ENCODE assay signal across 15 mouse cellular contexts in genomic region chr4:120291106-120291822, GRCm38 (mm10). TPM values are rescaled to one million over a fixed set of nuclear protein-coding genes. Genes with fewer than 3 reads are reported as not detected.
DNase-seq lines count a peak whose midpoint lies in the region; ATAC-seq lines count a peak whose summit lies in the region.
"Had no signal": no experiment of that assay in that cellular context is flagged by ENCODE, and none has a peak within 500 bp of the region (broad histone marks: within the 10 kb centered on the region; RNA-seq: fewer than 3 reads in every experiment).

No protein-coding gene starts in this region.

- intact Hi-C loops in heart, postnatal 25 days (cut with DNase I) = no loop called here

- H3K27ac ChIP-seq in forebrain, embryonic 13.5 days = no peak overlapping the region
- H3K27ac ChIP-seq: embryonic facial prominence, embryonic 12.5 days; forebrain, embryonic 12.5 days; heart, embryonic 13.5 days; kidney, postnatal 0 days; liver, embryonic 15.5 days had no signal

- peak; percentile 67 to 80 for DNase-seq in cerebellum, postnatal 10 days
- DNase-seq in cerebellum, adult 18-20 months = no peak
- DNase-seq in urinary bladder, postnatal 14 days (ENCODE audit: low spot score) = peak; percentile 29
- no peak for DNase-seq in urinary bladder, adult 2 months (ENCODE audit: low spot score)
- DNase-seq in heart, postnatal 25 days (ENCODE audit: low spot score) = peak; percentile 58
- DNase-seq in retina, embryonic 14.5 days (ENCODE audit: low spot score) = no peak
- DNase-seq: B cell, adult 2 months; cerebellum, adult 9-11 months had no signal

- H3K9ac ChIP-seq in forebrain, embryonic 13.5 days = no peak overlapping the region
- H3K9ac ChIP-seq: embryonic facial prominence, embryonic 12.5 days; forebrain, embryonic 12.5 days; liver, embryonic 15.5 days had no signal

- H3K9me3 ChIP-seq in forebrain, embryonic 13.5 days (replicated peaks) = no peaks in the 10 kb centered on the region
- H3K9me3 ChIP-seq: embryonic facial prominence, embryonic 12.5 days; forebrain, embryonic 12.5 days; heart, embryonic 13.5 days; liver, embryonic 15.5 days had no signal

- H3K27me3 ChIP-seq in forebrain, embryonic 13.5 days = peaks cover 14% of the 10 kb centered on the region

- peaks cover 23% of the 10 kb centered on the region for H3K4me1 ChIP-seq in forebrain, embryonic 13.5 days

- no peak for ATAC-seq in megakaryocyte progenitor cell, adult 5-6 weeks (replicated peaks; ENCODE audit: poor library complexity)
- ATAC-seq in forebrain, embryonic 13.5 days = no peak

- no peak overlapping the region for H3K4me2 ChIP-seq in forebrain, embryonic 13.5 days
- H3K4me2 ChIP-seq: embryonic facial prominence, embryonic 12.5 days; forebrain, embryonic 12.5 days; heart, embryonic 13.5 days; liver, embryonic 15.5 days had no signal

- no peak overlapping the region for H3K4me3 ChIP-seq in forebrain, embryonic 13.5 days
- H3K4me3 ChIP-seq: embryonic facial prominence, embryonic 12.5 days; forebrain, embryonic 12.5 days; heart, embryonic 13.5 days; liver, embryonic 15.5 days had no signal

- 79% methylated on average over 11 of the region's 11 CpGs for WGBS in forebrain, embryonic 13.5 days

- no peaks in the 10 kb centered on the region for H3K36me3 ChIP-seq in forebrain, embryonic 13.5 days (ENCODE audit: poor library complexity, severe bottlenecking)
- H3K36me3 ChIP-seq: embryonic facial prominence, embryonic 12.5 days; forebrain, embryonic 12.5 days; heart, embryonic 13.5 days; liver, embryonic 15.5 days had no signal

RNA-seq across cellular contexts. Expression of gene Foxo6, which starts 4.1 kb away (rescaled TPM):
- polyA plus RNA-seq in urinary bladder, adult 2 months (2012; rRNA removed) = 2.2 and 2.6 TPM in 2 replicates
- 1 to 10 TPM; 2.6 to 5.6 TPM for total RNA-seq in heart, postnatal 25 days (2021)
- total RNA-seq in megakaryocyte progenitor cell, adult 5-6 weeks (2015) = not detected in 2 replicates
- total RNA-seq in megakaryocyte progenitor cell, adult 5-6 weeks (2017) = not detected in 2 replicates
- polyA plus RNA-seq in forebrain, embryonic 13.5 days (2015; fragmentation: Nextera tagmentation; extraction: Ambion mirVana) = 3.1 and 3.8 TPM in 2 replicates
- polyA plus RNA-seq: heart, embryonic 13.5 days; liver, embryonic 15.5 days had no signal

Comparison
In these comparisons a context has a peak if more than half of its experiments do, and no peak if none do; other contexts are left out.
1. DNase-seq: peak in cerebellum, postnatal 10 days (2 of 2), urinary bladder, postnatal 14 days (single experiment) and heart, postnatal 25 days (single experiment); none in cerebellum, adult 18-20 months (0 of 2), urinary bladder, adult 2 months (single experiment) and retina, embryonic 14.5 days (single experiment).